Mouse (Mus musculus) stomach, postnatal 0 days (tissue): ENCODE measurements around the gene Dap.

Source experiments
- CTCF ChIP-seq: IDR thresholded peaks from 2 replicates; pipeline ENCODE4 v1.5.1; 2016; ENCODE audit warnings: antibody characterized with exemption, low read depth, mild to moderate bottlenecking, moderate library complexity
- EP300 ChIP-seq: optimal IDR thresholded peaks from 2 replicates; pipeline ENCODE3; 2016; ENCODE audit warnings: antibody characterized with exemption

DNA sequence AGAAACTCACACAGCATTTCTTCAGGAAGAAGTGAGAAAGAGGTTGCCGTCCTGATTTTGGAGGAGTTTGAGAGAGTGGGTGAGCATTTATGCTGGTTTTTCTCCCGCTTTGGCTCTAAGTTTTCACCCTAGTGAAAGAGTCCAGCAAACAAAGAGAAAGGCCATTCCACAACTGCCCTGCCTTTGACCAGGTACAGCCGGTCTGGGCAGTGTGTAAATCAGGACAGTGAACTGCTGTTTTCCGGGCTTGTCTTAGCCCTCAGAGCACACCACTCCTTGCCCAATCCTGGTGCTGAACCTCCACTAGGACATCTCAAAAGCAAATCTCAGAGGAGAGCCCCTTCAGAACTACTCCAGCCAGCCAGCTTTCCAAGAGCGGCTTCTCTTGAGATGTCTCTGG, 38.6 kb upstream of the Dap start:
- TF ChIP-seq CTCF (no peak), EP300 (no peak)
